Mouse (Mus musculus) hindbrain, embryonic 14.5 days (tissue): ENCODE measurements around the gene Bhlhb9. TPM values are rescaled to one million over a fixed set of nuclear protein-coding genes. Genes with fewer than 3 reads are reported as not detected.
A peak's percentile ranks its signal among the peaks of the same experiment; 100 is the strongest.
"Not testable (repeated sequence)": the region's sequence is repeated elsewhere in the genome, so short reads cannot be mapped to it uniquely, and the experiment has no call there.

Experiments
- ATAC-seq: fragments of 200-750 bp; cut with Nextera tagmentation; 2 replicates; pipeline ENCODE4 v1.8.0; 2017; ENCODE audit warnings: moderate number of reproducible peaks, mild to moderate bottlenecking, moderate TSS enrichment, moderate library complexity; ENCODE audit not compliant: low FRiP score
- DNase-seq: peaks from one replicate; pipeline ENCODE4 v3.0.0-alpha.2; 2015; ENCODE audit warnings: low spot score
- H3K27ac ChIP-seq: fragments of 300-500 bp; sonication (generic); 2 replicates; pipeline ENCODE4 v1.5.1; 2014; ENCODE audit warnings: mild to moderate bottlenecking, moderate library complexity
- H3K27me3 ChIP-seq: fragments of 300-500 bp; sonication (generic); 2 replicates; pipeline ENCODE4 v1.6.1; 2014; ENCODE audit warnings: mild to moderate bottlenecking, low read length, mixed read lengths; ENCODE audit not compliant: control insufficient read depth, insufficient read depth
- H3K36me3 ChIP-seq: fragments of 300-500 bp; sonication (generic); replicated peaks from 2 replicates; pipeline ENCODE4 v1.6.1; 2014; ENCODE audit not compliant: control insufficient read depth, insufficient read depth
- H3K4me1 ChIP-seq: fragments of 300-500 bp; sonication (generic); replicated peaks from 2 replicates; pipeline ENCODE4 v1.6.1; 2014; ENCODE audit warnings: antibody characterized with exemption, low read length, mixed read lengths; ENCODE audit not compliant: control insufficient read depth, insufficient read depth
- H3K4me2 ChIP-seq: fragments of 300-500 bp; sonication (generic); replicated peaks from 2 replicates; pipeline ENCODE4 v1.6.1; 2014; ENCODE audit warnings: mild to moderate bottlenecking, moderate library complexity
- H3K4me3 ChIP-seq: fragments of 300-500 bp; sonication (generic); replicated peaks from 2 replicates; pipeline ENCODE4 v1.5.1; 2014; ENCODE audit warnings: mild to moderate bottlenecking, low read length
- H3K9ac ChIP-seq: fragments of 300-500 bp; sonication (generic); 2 replicates; pipeline ENCODE4 v1.6.1; 2014
- H3K9me3 ChIP-seq: fragments of 300-500 bp; sonication (generic); 2 replicates; pipeline ENCODE4 v1.6.1; 2016; ENCODE audit warnings: low read length; ENCODE audit not compliant: control insufficient read depth
- WGBS: fragments of 180-500 bp; shearing (Covaris S2); extraction: QIAGEN DNeasy Blood & Tissue Kit; methylation state at CpG from one replicate; pipeline ENCODE4 v1.1.7; 2014; 5-methylcytosine and 5-hydroxymethylcytosine counted together
- polyA plus RNA-seq: library from polyadenylated mRNA; unstranded; fragments of >200 nt; fragmentation: Nextera tagmentation; extraction: Ambion mirVana; gene quantifications from 2 replicates; pipeline ENCODE4 v1.2.1, GENCODE M21; 2014

The Bhlhb9 gene
- polyA plus RNA-seq, 1 experiment from 2014 or later = 116 TPM

GRCm38 (mm10) chrX:135804149-135804548, 6.8 kb downstream of the Bhlhb9 start:
- Histone ChIP-seq H3K27ac (no peak overlapping the region), H3K4me1 (no peaks in the 10 kb centered on the region), H3K9me3 (no peaks in the 10 kb centered on the region), H3K4me3 (no peak overlapping the region), H3K9ac (no peak overlapping the region), H3K4me2 (no peak overlapping the region), H3K36me3 (peaks cover 38% of the 10 kb centered on the region), H3K27me3 (no peaks in the 10 kb centered on the region)
- ATAC-seq (no peak), DNase-seq (no peak)
- WGBS = 93% methylated on average over 3 of the region's 3 CpGs

GRCm38 (mm10) chrX:135805780-135806179, 8.4 kb downstream of the Bhlhb9 start:
- H3K9ac ChIP-seq = no peak overlapping the region
- no peaks in the 10 kb centered on the region for H3K27me3 ChIP-seq
- H3K4me2 ChIP-seq = no peak overlapping the region
- no peaks in the 10 kb centered on the region for H3K9me3 ChIP-seq
- 23% methylated on average over 1 of the region's 1 CpGs for WGBS
- H3K27ac ChIP-seq = no peak overlapping the region
- H3K4me1 ChIP-seq = no peaks in the 10 kb centered on the region
- H3K36me3 ChIP-seq = peaks cover 21% of the 10 kb centered on the region
- peak; percentile 79 for DNase-seq
- ATAC-seq = no peak
- no peak overlapping the region for H3K4me3 ChIP-seq

GRCm38 (mm10) chrX:135835896-135836295, 38.5 kb downstream of the Bhlhb9 start:
- H3K36me3 ChIP-seq, DNase-seq, H3K4me2 ChIP-seq, H3K9me3 ChIP-seq, H3K4me1 ChIP-seq, H3K27ac ChIP-seq, H3K4me3 ChIP-seq, ATAC-seq, H3K27me3 ChIP-seq, H3K9ac ChIP-seq: not testable (repeated sequence)
- 44% methylated on average over 1 of the region's 1 CpGs for WGBS

DNA sequence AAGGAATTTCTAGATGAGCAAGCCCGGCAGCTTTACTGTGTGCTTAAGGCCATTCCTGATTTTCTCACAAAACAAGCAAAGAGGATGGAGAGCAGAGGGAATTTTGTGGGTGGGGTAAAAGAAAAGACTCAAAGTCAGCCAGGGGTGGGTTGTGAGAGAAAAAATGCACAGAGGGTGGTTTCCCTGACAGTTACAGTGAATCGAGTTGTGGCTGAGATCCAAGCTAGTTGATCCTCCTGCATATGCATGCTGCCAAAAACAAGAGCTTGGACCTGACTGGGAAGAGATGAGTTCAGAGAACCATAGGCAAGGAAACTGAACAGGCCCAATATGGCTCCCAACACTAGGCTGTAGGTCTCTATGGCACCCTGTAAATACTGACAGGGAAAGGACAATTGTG, 40.5 kb downstream of the Bhlhb9 start:
- Histone ChIP-seq H3K4me3 (no peak overlapping the region), H3K36me3 (peaks cover 10% of the 10 kb centered on the region), H3K4me2 (peak overlapping the region; percentile 56), H3K27me3 (no peaks in the 10 kb centered on the region), H3K4me1 (no peaks in the 10 kb centered on the region), H3K27ac (peak overlapping the region; percentile 72), H3K9me3 (no peaks in the 10 kb centered on the region), H3K9ac (no peak overlapping the region)
- no peak for ATAC-seq
- no peak for DNase-seq
- 77% methylated on average over 2 of the region's 2 CpGs for WGBS

- WGBS = 15% methylated on average over 23 of the region's 32 CpGs
- peak; percentile 92 for ATAC-seq
- peak within 1 kb of the TSS; percentile 73 for H3K9ac ChIP-seq
Measured at GRCm38 (mm10) chrX:135838521-135839360, 41.3 kb downstream of the Bhlhb9 start, which contains the start of gene Gprasp2. Gprasp2 (plus strand) TSS chrX:135839034.

GRCm38 (mm10) chrX:135839397-135840391, 42.3 kb downstream of the Bhlhb9 start:
- Histone ChIP-seq H3K36me3 (peaks cover 14% of the 10 kb centered on the region), H3K4me3 (peak overlapping the region; percentile 53), H3K4me2 (peak overlapping the region; percentile 56), H3K9ac (peak overlapping the region; percentile 73), H3K27ac (peak overlapping the region; percentile 72)
- H3K9me3 ChIP-seq, H3K4me1 ChIP-seq, H3K27me3 ChIP-seq: not testable (repeated sequence)
- DNase-seq (peak; percentile 76), ATAC-seq (peak; percentile 22; the same call in 1 of the 2 replicates)
- WGBS = 24% methylated on average over 14 of the region's 17 CpGs

More at GRCm38 (mm10) chrX:135838521-135839360, 41.3 kb downstream of the Bhlhb9 start, which contains the start of gene Gprasp2:
- not testable (repeated sequence) for H3K9me3 ChIP-seq, H3K27me3 ChIP-seq, H3K4me1 ChIP-seq
- peak; percentile 67 for DNase-seq
- Histone ChIP-seq H3K4me2 (peak within 1 kb of the TSS; percentile 56), H3K27ac (peak within 1 kb of the TSS; percentile 72), H3K36me3 (peaks cover 14% of the 10 kb centered on the region), H3K4me3 (peak within 1 kb of the TSS; percentile 53)

- not testable (repeated sequence) for H3K4me2 ChIP-seq, H3K9ac ChIP-seq, H3K9me3 ChIP-seq, H3K4me1 ChIP-seq, H3K27me3 ChIP-seq, H3K36me3 ChIP-seq, H3K4me3 ChIP-seq, ATAC-seq, H3K27ac ChIP-seq, DNase-seq
- WGBS = 78% methylated on average over 8 of the region's 9 CpGs
Measured at GRCm38 (mm10) chrX:135866806-135867205, 69.4 kb downstream of the Bhlhb9 start.

DNA sequence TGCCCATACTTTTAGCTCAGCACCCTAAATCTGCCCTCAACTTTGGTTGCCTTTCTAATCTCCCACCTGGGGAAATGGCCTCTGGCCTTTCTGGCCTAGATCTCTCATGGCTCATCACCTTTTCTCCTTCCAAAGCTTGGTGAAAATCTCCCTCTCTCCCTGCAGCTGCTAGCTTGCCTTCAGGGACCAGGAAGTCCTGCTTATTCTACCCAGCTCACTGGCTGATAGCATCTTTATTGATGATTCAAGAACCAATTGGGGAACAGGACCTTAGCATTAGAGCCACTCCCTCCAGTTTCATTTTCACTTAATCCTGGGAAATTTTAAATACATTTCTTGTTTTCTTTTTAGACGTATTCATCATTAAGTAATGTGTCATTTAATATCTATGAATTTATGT, 79.3 kb downstream of the Bhlhb9 start:
- 83% methylated on average over 1 of the region's 1 CpGs for WGBS
- H3K27me3 ChIP-seq = no peaks in the 10 kb centered on the region
- H3K9me3 ChIP-seq = no peaks in the 10 kb centered on the region
- ATAC-seq (no peak), DNase-seq (no peak)
- H3K4me2 ChIP-seq = no peak overlapping the region
- H3K4me1 ChIP-seq = no peaks in the 10 kb centered on the region
- H3K27ac ChIP-seq = no peak overlapping the region
- H3K9ac ChIP-seq = no peak overlapping the region
- no peak overlapping the region for H3K4me3 ChIP-seq
- H3K36me3 ChIP-seq = no peaks in the 10 kb centered on the region

GRCm38 (mm10) chrX:135879626-135880025, 82.2 kb downstream of the Bhlhb9 start:
- Histone ChIP-seq H3K4me3 (no peak overlapping the region), H3K4me2 (no peak overlapping the region), H3K36me3 (no peaks in the 10 kb centered on the region), H3K27ac (no peak overlapping the region), H3K27me3 (no peaks in the 10 kb centered on the region), H3K9me3 (no peaks in the 10 kb centered on the region), H3K4me1 (no peaks in the 10 kb centered on the region), H3K9ac (no peak overlapping the region)
- 100% methylated on average over 1 of the region's 1 CpGs for WGBS
- DNase-seq = no peak
- ATAC-seq = no peak
